Mouse (Mus musculus): Measurements from ENCODE around the gene Necab2. TPM values are rescaled to one million over a fixed set of nuclear protein-coding genes. Genes with fewer than 3 reads are reported as not detected.

Necab2 gene
- polyA plus RNA-seq, 1 experiment = 0.72 TPM

- no peak overlapping the region for H3K4me3 ChIP-seq (ENCODE audit: low read depth, low read length)
- H3K36me3 ChIP-seq (ENCODE audit: control insufficient read depth, insufficient read depth, low read length) = peaks cover 34% of the 10 kb centered on the region
- WGBS = 15% methylated on average over 17 of the region's 17 CpGs
- H3K27me3 ChIP-seq (ENCODE audit: control insufficient read depth, insufficient read depth, low read length) = 0 out of 2 replicates have a peak, but pooled peaks cover 8% of the 10 kb centered on the region
- H3K4me1 ChIP-seq (ENCODE audit: control insufficient read depth, insufficient read depth, insufficient read length, low read length) = peaks cover 11% of the 10 kb centered on the region
- TF ChIP-seq CTCF (IDR thresholded peaks at IDR 0.05; ENCODE audit: extremely low read depth, insufficient read length, insufficient replicate concordance, low read depth, low read length) = no peak
- TF ChIP-seq POLR2A (IDR thresholded peaks at IDR 0.05; ENCODE audit: low read depth, low read length) = no peak
- H3K27ac ChIP-seq (ENCODE audit: insufficient read depth, low read depth, low read length) = no peak overlapping the region
Observed at GRCm38 (mm10) chr8:119447781-119448170, 1.3 kb downstream of the Necab2 start.

GRCm38 (mm10) chr8:119449627-119450026, 3.1 kb downstream of the Necab2 start:
- Histone ChIP-seq H3K4me1 (ENCODE audit: control insufficient read depth, insufficient read depth, insufficient read length, low read length) (peaks cover 11% of the 10 kb centered on the region), H3K4me3 (ENCODE audit: low read depth, low read length) (no peak overlapping the region), H3K27me3 (ENCODE audit: control insufficient read depth, insufficient read depth, low read length) (0 out of 2 replicates have a peak, but pooled peaks cover 8% of the 10 kb centered on the region), H3K27ac (ENCODE audit: insufficient read depth, low read depth, low read length) (no peak overlapping the region), H3K36me3 (ENCODE audit: control insufficient read depth, insufficient read depth, low read length) (peaks cover 17% of the 10 kb centered on the region)
- TF ChIP-seq CTCF (IDR thresholded peaks at IDR 0.05; ENCODE audit: extremely low read depth, insufficient read length, insufficient replicate concordance, low read depth, low read length) (no peak), POLR2A (IDR thresholded peaks at IDR 0.05; ENCODE audit: low read depth, low read length) (no peak)
- WGBS = 72% methylated on average over 12 of the region's 12 CpGs

- no peak overlapping the region for H3K27ac ChIP-seq (ENCODE audit: insufficient read depth, low read depth, low read length)
- no peak overlapping the region for H3K4me3 ChIP-seq (ENCODE audit: low read depth, low read length)
- WGBS = 81% methylated on average over 4 of the region's 4 CpGs
- 0 out of 2 replicates have a peak, but pooled peaks cover 8% of the 10 kb centered on the region for H3K27me3 ChIP-seq (ENCODE audit: control insufficient read depth, insufficient read depth, low read length)
- H3K4me1 ChIP-seq (ENCODE audit: control insufficient read depth, insufficient read depth, insufficient read length, low read length) = peaks cover 3% of the 10 kb centered on the region
- TF ChIP-seq POLR2A (IDR thresholded peaks at IDR 0.05; ENCODE audit: low read depth, low read length) = no peak
- TF ChIP-seq CTCF (IDR thresholded peaks at IDR 0.05; ENCODE audit: extremely low read depth, insufficient read length, insufficient replicate concordance, low read depth, low read length) = no peak
- peaks cover 2% of the 10 kb centered on the region; the same call in 1 of the 2 replicates for H3K36me3 ChIP-seq (ENCODE audit: control insufficient read depth, insufficient read depth, low read length)
Observed at GRCm38 (mm10) chr8:119451131-119451530, 4.6 kb downstream of the Necab2 start.

- 88% methylated on average over 5 of the region's 5 CpGs for WGBS
- H3K4me1 ChIP-seq (ENCODE audit: control insufficient read depth, insufficient read depth, insufficient read length, low read length) = no peaks in the 10 kb centered on the region
- no peaks in the 10 kb centered on the region for H3K36me3 ChIP-seq (ENCODE audit: control insufficient read depth, insufficient read depth, low read length)
- no peaks in the 10 kb centered on the region for H3K27me3 ChIP-seq (ENCODE audit: control insufficient read depth, insufficient read depth, low read length)
- no peak overlapping the region for H3K4me3 ChIP-seq (ENCODE audit: low read depth, low read length)
- H3K27ac ChIP-seq (ENCODE audit: insufficient read depth, low read depth, low read length) = no peak overlapping the region
- TF ChIP-seq POLR2A (IDR thresholded peaks at IDR 0.05; ENCODE audit: low read depth, low read length) (no peak), CTCF (IDR thresholded peaks at IDR 0.05; ENCODE audit: extremely low read depth, insufficient read length, insufficient replicate concordance, low read depth, low read length) (no peak)
Observed at GRCm38 (mm10) chr8:119452919-119453318, 6.4 kb downstream of the Necab2 start.

- H3K27ac ChIP-seq (ENCODE audit: insufficient read depth, low read depth, low read length) = no peak overlapping the region
- WGBS = 84% methylated on average over 5 of the region's 5 CpGs
- no peaks in the 10 kb centered on the region for H3K36me3 ChIP-seq (ENCODE audit: control insufficient read depth, insufficient read depth, low read length)
- no peak overlapping the region for H3K4me3 ChIP-seq (ENCODE audit: low read depth, low read length)
- TF ChIP-seq CTCF (IDR thresholded peaks at IDR 0.05; ENCODE audit: extremely low read depth, insufficient read length, insufficient replicate concordance, low read depth, low read length) = no peak
- TF ChIP-seq POLR2A (IDR thresholded peaks at IDR 0.05; ENCODE audit: low read depth, low read length) = no peak
- H3K4me1 ChIP-seq (ENCODE audit: control insufficient read depth, insufficient read depth, insufficient read length, low read length) = no peaks in the 10 kb centered on the region
- no peaks in the 10 kb centered on the region for H3K27me3 ChIP-seq (ENCODE audit: control insufficient read depth, insufficient read depth, low read length)
Observed at GRCm38 (mm10) chr8:119456045-119456444, 9.5 kb downstream of the Necab2 start.

GRCm38 (mm10) chr8:119459724-119460123, 13.2 kb downstream of the Necab2 start:
- TF ChIP-seq CTCF (IDR thresholded peaks at IDR 0.05; ENCODE audit: extremely low read depth, insufficient read length, insufficient replicate concordance, low read depth, low read length) = no peak
- no peak for TF ChIP-seq POLR2A (IDR thresholded peaks at IDR 0.05; ENCODE audit: low read depth, low read length)
- H3K27me3 ChIP-seq (ENCODE audit: control insufficient read depth, insufficient read depth, low read length) = no peaks in the 10 kb centered on the region
- H3K4me1 ChIP-seq (ENCODE audit: control insufficient read depth, insufficient read depth, insufficient read length, low read length) = no peaks in the 10 kb centered on the region
- H3K36me3 ChIP-seq (ENCODE audit: control insufficient read depth, insufficient read depth, low read length) = no peaks in the 10 kb centered on the region
- no peak overlapping the region for H3K4me3 ChIP-seq (ENCODE audit: low read depth, low read length)
- no peak overlapping the region for H3K27ac ChIP-seq (ENCODE audit: insufficient read depth, low read depth, low read length)
- WGBS = 17% methylated on average over 16 of the region's 16 CpGs

- H3K4me3 ChIP-seq (ENCODE audit: low read depth, low read length) = no peak overlapping the region
- H3K36me3 ChIP-seq (ENCODE audit: control insufficient read depth, insufficient read depth, low read length) = no peaks in the 10 kb centered on the region
- 41% methylated on average over 9 of the region's 9 CpGs for WGBS
- H3K4me1 ChIP-seq (ENCODE audit: control insufficient read depth, insufficient read depth, insufficient read length, low read length) = no peaks in the 10 kb centered on the region
- no peak overlapping the region for H3K27ac ChIP-seq (ENCODE audit: insufficient read depth, low read depth, low read length)
- TF ChIP-seq POLR2A (IDR thresholded peaks at IDR 0.05; ENCODE audit: low read depth, low read length) (no peak), CTCF (IDR thresholded peaks at IDR 0.05; ENCODE audit: extremely low read depth, insufficient read length, insufficient replicate concordance, low read depth, low read length) (no peak)
- H3K27me3 ChIP-seq (ENCODE audit: control insufficient read depth, insufficient read depth, low read length) = peaks cover 6% of the 10 kb centered on the region; the same call in 1 of the 2 replicates
Observed at GRCm38 (mm10) chr8:119461356-119461755, 14.8 kb downstream of the Necab2 start.

Data from small intestine, adult 2 months (tissue).